Mouse (Mus musculus): ENCODE measurements around the gene Dcbld1.
"Not testable (repeated sequence)": the region's sequence is repeated elsewhere in the genome, so short reads cannot be mapped to it uniquely, and the experiment has no call there.

Gene Dcbld1

DNA sequence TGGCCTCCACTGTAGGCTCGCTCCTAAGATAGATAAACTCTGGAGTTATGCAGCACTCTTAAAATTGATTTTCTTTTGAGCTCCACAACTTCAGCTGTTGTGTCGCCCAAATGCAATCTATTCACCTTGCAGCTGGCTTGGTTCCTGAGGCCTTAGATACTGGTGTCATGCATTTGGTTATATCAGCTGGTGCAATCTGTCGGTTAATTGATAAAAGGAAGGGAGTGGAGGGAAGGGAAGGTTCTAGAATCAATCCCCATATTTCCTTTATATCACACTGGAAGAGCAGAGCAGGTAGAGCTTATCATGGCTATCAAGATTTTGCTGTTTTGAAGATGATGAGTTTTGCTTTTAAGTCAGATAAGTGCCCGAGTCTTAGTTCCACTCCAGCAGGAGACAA is 26.8 kb downstream of the Dcbld1 start:
- DNase-seq (ENCODE audit: low spot score) = no peak

DNA sequence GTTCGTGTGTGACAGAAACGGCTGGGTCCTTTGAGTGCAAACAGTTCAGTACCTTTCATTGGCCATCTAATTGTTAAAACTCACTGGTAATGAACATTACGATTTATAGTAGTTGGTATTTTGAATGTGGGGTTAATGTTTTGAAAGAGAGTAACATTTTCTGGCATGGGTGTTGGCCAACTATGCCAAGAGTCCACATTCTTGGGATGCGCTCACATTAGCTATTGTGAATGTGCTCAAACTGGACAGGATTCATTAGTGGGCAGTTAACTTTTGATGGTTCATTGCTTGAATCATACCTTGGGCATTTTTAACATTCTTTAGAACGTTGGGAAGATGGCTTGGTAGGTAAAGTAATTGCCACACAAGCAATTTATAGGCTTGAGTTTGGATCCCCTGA is 30.7 kb downstream of the Dcbld1 start:
- DNase-seq (ENCODE audit: low spot score) = no peak

DNA sequence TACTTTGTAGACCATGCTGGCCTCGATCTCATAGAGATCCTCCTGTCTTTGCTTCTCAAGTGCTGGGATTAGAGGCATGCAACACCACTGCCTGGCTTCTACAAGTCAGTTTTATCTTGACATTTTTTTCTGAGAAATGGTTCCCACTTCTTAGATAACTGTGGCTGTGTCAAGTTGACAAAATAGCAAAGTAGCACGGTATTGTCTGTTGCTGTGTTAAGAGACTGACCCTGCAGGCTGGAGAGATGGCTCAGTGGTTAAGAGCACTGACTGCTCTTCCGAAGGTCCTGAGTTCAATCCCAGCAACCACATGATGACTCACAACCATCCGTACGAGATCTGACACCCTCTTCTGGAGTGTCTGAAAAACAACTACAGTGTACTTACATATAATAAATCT is 35.5 kb downstream of the Dcbld1 start:
- DNase-seq (ENCODE audit: low spot score) = no peak

DNA sequence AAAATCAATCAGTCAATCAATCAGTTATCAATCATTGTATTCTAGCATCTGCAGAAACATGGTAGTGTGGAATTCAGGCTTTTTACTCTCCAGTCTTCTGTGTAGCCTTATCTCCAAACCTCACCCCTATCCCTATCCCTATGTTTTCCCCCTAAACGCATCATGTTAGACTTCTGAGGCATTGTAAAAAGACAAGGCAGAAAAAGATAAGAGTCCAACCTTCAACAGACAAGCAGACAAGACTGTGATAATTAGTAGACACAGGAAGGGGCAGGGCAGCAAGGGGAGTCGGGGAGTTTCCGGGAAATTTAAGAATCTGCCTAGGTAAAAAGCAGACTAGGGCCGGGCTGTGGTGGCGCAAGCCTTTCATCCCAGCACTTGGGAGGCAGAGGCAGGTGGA is 38.0 kb downstream of the Dcbld1 start:
- no peak for DNase-seq (ENCODE audit: low spot score)

DNA sequence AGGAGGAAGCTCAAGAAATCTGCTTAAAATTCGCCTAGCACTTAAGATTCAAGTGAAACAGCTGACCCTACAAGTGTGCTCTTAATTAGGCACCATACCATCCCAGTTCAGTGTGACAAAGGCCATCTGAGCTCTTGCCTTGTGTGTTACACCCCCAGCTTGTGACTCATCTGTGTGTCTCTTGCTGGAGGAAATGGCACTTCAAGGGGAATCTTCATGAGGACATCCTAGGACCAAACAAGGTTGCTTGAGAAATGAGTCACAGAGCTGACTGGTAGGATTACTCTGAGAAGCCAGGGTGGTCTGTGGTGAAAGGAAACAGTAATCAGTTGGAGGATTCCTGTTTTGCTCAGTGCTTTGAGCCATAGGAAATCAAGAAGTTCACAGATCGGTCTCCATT is 39.6 kb downstream of the Dcbld1 start:
- no peak for DNase-seq (ENCODE audit: low spot score)

DNA sequence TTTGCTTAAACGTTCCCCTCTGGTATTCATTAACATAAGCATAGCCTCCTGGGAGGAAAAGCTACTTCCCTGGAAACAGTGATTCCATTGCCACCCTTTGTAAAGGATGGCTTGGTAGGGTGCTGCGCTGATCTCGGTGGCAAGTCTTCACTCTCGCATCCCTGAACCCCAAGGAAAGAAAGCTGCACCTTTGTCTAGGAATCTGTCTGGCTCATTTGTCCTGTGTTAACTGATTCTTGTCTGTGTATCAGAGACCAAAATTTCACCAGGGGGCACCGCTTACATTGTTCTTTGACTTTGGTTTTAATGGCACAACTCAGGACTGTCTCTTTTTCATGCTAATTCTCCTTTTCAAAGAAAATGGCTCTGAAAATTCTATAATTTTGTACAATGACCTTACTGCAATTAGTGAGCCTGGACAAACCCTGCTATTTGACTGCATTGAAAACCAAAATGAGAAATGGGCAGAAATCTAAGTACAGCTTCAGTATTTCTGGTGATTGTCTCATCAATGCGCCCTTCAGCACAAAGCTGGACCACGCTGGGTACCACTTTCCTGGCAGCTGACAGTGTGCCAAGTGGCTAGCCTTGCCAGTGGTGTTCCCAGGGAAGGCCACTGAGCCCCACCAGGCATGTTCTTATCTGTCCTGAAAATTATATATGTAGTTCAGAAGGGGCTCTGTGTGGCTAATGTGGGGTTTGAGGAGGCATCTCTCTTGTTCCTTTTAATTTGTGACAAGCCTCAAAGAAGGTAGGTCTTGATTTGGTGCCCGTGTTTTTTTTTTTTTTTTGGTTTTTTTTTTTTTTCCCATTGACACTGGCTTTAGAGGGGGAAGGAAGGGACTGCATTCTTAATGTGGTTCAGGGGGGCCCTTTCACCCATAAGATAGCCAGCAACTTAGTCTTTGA is 40.8 kb downstream of the Dcbld1 start:
- DNase-seq (ENCODE audit: low spot score) = no peak

DNA sequence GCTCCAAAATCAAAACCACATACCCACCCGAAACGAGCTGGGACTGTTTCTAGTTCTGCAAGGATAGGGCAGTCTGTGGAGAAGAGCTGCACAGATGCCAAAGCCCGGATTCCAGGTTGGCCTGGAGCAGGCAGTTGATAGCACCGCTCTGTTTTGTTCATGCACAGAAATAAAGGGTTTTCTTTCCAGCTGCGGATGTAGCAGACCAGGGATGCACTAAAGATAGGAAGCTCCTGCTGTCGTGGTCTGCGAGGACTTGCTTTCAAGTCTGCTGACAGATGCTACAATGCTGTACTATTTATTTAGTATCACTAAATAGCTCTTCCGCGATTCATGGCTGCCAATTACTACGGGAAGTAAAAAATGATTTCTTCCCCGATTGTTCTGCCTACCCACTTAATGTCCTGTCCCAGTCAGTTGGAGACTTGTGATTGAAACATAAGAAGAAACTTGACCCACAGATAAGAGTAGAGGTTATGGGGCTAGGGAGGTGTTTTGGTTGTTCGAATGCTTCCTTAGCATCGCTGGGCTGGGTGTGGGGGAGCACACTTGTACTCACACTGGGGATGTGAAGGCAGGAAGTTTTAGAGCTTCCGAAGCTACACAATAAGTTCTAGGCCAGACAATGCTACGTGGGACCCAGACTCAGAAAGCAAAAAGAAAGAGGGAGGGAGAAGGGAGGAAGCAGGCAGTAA is 41.6 kb downstream of the Dcbld1 start:
- DNase-seq (ENCODE audit: low spot score) = no peak

DNA sequence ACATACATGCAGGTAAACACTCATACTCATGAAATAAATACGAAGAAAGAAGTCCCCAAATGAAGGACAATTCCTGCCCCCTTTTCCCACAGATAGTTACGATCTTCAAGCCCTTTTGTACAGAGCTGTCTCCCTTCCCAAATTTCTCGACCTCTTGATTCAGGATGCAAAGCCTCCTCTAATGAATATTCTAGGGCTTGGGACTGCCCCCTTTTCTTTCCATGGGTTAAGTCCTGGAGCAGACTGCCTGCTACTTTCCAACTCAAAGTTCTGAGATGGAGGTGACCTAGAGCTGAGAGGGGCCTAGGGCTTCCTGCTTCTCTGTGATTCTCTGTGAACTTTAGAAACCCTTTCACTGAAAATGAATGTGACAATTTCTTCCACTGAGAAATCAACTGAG is 43.2 kb downstream of the Dcbld1 start:
- no peak for DNase-seq (ENCODE audit: low spot score)

DNA sequence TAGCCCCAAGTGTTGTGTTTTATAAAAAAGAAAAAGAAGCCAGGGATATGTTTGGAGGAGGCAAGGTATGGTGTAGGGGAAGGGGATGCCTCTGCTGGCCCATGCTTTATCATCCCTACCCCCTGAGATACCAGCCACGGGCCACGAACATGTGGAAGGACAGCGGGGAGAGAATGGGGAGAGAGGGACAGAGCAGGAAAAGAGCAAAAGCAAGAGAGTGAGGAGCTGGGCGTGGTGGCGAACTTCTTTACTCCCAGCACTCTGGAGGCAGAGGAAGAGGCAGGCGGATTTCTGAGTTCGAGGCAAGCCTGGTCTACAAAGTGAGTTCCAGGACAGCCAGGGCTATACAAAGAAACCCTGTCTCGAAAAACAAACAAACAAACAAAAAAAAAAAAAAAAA is 44.1 kb downstream of the Dcbld1 start:
- DNase-seq (ENCODE audit: low spot score) = not testable (repeated sequence)

DNA sequence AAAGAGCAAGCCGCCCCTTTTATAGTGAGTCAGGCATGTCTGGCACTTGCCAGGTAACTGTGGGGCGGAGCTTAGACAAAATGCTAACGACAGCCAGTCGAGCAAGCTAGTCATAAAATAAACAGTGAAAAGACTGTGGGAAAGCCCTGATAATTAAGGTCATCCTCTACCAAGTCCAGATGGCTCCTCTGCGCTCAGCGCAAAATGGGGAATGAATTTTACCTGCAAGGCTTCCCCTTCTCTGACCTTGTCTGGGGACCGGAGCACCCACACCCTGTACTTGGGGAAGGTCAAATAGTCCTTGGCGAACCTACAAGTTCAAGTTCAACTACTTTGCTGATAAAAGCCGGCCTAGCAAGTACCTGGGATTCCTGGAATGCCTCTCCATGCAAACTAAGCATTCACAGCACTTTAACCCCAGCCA is 44.6 kb downstream of the Dcbld1 start:
- DNase-seq (ENCODE audit: low spot score) = no peak

DNA sequence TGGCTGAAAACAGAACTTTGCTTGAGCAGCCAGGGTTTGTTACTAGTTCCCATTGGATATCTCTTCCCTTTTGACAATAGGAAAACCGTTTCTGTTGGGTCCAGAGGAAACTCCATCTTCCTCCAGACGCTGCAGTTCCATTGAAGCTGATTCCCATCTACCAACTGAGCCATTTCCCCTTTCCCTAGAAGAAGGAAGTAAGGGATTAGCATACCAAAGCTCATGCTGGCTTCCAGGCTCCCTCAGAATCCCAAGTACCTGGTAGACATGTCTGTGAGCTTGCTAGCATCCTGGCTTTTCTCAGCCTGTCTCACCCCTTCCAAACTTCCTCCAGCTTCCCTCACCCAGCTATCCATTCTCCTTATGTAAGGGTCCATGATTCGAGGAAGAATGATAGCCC is 45.4 kb downstream of the Dcbld1 start:
- no peak for DNase-seq (ENCODE audit: low spot score)

DNA sequence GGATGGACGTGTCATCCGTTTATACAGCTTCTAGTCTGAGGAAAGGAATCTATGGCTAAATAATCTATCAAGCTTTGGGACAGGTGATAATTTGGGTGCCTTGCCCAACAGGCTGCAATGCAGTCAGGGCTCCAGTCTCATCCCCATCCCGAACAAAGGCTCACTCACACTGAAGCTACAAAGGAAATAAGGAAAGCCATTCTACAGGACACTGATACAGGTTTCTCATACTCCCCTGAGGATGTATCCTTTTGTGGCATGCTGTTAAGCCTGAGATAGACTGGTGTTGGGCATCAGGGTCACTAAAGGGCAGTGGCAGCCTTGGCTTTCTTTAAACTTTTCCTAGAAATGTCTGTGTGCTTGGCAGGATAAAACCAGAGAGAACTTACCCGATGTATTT is 46.5 kb downstream of the Dcbld1 start:
- no peak for DNase-seq (ENCODE audit: low spot score)

DNA sequence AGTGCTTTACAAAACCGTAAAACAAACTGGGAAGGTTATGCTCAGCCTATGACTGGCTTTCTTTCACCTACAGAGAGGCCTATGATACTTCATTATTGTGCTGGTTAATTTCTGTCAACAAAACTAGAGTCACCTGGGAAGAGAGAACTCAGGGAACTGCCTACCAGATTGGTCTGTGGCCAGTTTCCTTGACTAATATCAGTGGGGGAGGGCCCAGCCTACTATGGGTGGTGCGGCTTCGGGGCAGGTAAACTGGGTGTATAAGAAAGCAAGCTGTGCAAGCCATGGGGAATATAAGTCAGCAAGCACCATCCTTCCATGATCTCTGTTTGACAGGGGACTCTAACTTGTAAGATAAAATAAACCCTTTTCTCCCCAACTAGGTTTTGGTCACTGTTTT is 47.2 kb downstream of the Dcbld1 start:
- no peak for DNase-seq (ENCODE audit: low spot score)

DNA sequence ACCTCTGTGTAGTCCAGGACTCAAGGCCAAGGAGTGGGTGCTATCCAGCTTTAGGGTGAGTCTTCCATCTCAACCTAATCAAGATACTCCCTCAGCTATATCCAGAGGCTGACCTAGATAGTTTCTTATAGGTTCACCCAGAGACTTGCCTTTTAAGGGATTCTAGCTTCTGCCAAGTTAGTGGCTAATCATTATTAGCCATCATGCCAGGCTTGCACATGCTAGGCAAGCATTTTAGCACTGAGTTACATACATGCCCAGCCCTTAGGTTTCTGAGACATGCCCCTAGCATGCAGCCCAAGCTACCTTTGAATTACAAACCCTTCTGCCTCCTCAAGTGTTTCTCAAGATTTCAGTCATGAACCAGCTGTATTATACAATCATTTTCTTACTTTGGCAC is 47.9 kb downstream of the Dcbld1 start:
- no peak for DNase-seq (ENCODE audit: low spot score)

DNA sequence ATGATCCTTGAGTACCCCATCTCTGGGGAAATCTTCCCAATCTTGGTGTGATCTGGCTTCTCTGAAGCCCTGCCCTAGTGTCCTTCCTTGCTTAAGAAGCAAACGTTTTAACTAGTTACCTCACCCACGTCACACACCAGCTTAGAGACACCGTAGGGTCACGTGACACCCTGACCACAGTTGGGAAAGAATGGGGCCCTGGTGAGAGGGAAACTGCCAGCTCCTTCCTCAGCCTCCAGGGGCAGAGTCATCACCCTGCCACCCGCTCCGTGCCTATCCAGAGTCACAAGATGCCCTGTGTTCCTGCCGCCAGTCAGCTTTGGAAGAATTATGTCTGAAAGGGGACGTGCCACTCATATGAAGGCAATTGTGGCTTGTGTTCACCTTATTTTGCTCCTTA is 51.2 kb downstream of the Dcbld1 start:
- DNase-seq (ENCODE audit: low spot score) = no peak

DNA sequence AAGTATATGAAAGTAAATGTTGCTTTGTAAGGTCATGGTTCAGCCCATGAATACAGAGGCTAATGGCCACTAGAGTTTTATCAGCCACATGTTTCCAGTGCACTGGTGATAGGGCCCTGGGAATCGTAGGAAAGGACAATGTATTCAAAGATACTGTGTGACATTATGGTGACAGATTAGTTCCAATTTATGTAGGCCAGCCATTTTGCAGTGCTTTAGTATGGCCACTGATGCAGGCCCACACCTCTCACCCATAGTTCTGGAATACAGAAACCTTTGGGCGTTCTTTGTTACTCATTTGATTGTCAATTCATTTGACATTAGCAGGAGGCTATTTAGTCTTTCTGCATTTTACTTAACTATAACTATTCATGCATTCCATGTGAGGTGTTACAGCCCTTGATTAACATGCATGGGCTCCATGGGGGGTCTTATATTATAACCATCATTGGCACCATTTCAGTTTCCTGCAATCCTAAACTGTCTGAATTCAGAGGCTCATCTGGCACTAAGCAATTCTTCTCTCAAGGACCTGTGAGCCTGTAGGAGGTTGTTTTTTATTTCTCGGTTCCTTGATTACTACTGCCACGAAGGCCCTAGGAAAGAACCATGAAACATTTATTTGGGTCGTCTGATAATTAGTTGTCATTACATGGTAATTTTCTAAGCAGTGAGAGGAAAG is 54.6 kb downstream of the Dcbld1 start:
- no peak for DNase-seq (ENCODE audit: low spot score)

DNA sequence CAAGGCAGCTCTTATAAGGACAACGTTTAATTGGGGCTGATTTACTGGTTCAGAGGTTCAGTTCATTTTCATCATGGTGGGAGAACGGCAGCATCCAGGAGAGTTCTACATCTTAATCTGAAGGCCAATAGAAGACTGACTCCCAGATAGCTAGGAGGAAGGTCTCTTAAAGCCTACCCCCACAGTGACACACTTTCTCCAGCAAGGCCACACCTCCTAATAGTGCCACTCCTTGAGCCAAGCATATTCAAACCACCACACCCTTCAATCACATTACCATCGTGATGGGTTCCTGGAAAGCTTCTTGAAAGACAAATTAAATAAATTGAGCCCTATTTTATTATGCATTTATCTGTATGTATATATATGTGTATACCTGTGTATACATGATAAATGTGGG is 55.8 kb downstream of the Dcbld1 start:
- DNase-seq (ENCODE audit: low spot score) = no peak

DNA sequence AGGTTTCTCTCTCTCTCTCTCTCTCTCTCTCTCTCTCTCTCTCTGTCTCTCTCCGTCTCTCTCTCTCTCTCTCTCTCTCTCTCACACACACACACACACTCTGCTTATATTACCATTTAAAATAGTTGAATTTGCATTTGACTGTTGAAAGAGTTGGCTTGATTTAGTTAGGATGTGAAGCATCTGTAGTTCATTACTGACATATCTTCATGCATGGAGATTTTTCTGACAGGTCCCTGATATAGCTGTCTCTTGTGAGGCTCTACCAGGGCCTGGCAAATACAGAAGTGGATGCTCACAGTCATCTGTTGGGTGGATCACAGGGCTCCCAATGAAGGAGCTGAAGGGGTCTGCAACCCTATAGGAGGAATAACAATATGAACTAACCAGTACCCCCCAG is 59.0 kb downstream of the Dcbld1 start:
- DNase-seq (ENCODE audit: low spot score) = not testable (repeated sequence)

DNA sequence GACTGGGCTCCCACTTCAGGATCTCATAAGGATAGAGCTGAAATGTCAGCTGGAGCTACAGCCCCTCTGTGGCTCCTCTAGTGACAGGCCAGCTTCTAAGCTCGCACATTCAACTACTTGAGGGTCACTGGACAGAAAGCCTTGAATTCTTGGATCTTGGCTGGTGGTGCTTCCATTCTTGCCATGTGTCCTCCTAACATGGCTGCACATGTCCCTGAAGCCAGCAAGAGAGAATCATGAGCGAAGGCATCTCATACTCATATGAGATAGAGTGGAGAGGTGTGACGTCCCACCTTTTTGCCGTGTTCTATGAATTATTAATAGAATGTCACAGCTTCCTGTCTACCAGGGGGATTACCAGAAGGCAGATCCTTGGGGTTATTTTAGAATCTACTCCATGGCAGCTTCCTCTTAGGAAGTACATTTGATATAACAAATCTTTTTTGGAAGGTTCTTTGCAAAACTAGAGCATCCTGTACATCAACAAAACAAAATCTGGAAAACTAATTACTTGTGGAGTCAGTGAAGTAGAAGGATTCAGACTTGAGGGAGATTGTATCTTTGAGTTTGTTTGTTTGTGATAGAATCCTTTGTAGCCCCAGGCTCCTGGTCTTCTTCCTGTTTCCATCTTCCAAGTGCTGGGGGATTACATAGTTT is 60.6 kb downstream of the Dcbld1 start:
- no peak for DNase-seq (ENCODE audit: low spot score)

DNA sequence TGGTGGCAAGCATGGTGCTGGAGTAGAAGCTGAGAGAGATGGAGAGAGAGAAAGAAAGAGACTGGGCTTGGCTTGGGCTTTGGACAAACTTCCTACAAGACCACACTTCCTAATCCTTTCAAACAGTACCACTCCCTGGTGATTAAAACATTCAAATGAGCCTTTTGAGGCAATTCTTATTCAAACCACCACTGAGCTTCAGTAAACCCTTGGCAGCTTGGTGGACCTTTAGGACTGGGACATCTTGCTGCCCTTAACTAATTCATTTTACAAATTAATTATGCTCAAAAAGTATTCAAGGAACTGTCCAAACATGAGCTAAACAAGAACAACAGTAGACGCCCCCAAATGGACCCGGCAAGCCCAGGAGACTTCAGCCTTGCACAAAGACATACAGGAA is 62.5 kb downstream of the Dcbld1 start:
- no peak for DNase-seq (ENCODE audit: low spot score)

DNA sequence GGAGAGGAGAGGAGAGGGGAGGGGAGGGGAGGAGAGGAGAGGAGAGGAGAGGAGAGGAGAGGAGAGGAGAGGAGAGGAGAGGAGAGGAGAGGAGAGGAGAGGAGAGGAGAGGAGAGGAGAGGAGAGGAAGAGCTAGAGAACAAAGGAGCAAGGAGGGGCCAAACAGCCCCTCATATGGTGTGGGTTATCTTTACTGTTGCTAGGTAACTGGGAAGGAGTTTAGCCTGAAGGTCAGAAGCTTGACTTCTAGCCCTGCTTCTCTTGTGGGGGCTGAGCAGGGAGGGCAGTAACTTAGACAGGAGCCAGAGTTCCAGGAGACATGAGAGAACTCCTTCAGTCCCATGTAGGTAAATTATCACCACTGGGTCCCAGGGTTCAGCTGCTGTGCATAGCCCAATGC is 65.1 kb downstream of the Dcbld1 start:
- DNase-seq (ENCODE audit: low spot score) = not testable (repeated sequence)

DNA sequence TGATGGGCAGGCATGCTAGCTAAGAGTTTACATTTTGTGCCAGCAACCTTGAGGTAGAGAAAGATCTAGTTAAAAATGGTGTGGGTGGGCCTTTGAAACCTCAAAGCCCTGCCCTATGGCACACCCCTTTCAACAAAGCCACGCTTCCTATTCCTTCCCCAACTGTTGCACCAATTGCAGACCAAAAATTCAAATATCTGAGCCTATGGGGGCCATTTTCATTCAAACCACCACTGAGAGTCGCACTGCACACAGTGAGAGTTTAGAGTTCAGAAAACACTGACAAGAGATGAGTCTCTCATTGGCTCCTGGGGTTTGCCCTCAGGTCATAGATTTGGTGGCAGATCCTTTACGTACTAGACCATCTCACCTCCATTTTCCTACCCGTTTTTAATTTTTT is 68.3 kb downstream of the Dcbld1 start:
- no peak for DNase-seq (ENCODE audit: low spot score)

DNA sequence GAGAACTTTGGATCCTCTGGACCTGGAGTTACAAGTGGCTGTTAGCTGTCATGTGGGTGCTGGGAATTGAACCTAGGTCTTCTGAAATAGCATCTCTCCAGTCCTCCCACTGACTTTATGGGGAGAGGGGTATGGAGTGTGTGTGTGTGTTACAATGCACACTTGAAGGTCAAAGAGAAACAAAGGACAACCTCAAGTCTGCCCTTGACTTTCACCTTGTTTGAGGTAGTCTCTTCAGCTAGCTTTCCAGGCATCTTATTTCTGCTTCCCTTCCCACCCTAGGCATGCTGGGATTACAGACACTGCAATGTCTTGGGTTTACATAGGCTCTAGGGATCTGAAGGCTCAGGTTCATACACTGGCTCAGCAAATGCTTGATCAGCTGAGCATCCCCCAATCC is 68.9 kb downstream of the Dcbld1 start:
- no peak for DNase-seq (ENCODE audit: low spot score)
